Mouse (Mus musculus) kidney, adult 2 months (tissue): ENCODE data around the gene Srd5a1.

Source experiments
- CTCF ChIP-seq: fragments of 200-500 bp; conservative IDR thresholded peaks from 2 replicates; pipeline ENCODE4 v1.5.1; 2011; ENCODE audit warnings: low read depth, mild to moderate bottlenecking, control low read depth, low read length, moderate library complexity, mixed read lengths; ENCODE audit not compliant: insufficient read depth, insufficient read length
- POLR2A ChIP-seq: fragments of 200-500 bp; IDR thresholded peaks from one replicate; pipeline ENCODE4 v1.6.1; 2011; ENCODE audit warnings: low read depth, low read length, control low read depth

DNA sequence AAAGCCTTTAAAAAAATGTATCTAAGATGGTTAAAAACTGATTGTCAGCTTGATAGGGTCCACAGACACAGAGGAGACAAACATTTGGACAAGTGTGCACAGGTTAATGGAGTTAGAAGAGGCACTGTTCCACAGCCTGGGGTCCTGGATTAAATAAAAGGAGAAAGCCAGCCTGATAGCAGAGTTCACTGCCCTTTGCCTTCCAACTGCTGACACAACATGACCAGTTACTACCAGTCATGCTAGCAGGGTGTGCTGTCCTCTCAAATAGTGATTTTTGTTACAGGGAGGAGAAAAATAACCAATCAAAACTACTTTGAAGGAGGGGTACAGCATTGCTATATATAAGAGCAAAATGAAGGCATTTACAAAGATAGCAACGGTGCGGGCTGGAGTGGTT lies 14.7 kb downstream of the Srd5a1 start:
- TF ChIP-seq CTCF (no peak), POLR2A (no peak)
